Mouse (Mus musculus) lung, adult 2 months (tissue): Measurements from ENCODE around the gene Pnpla8. TPM values are rescaled to one million over a fixed set of nuclear protein-coding genes. Genes with fewer than 3 reads are reported as not detected.
A peak's percentile ranks its signal among the peaks of the same experiment; 100 is the strongest.

Source experiments
- DNase-seq: peaks from one replicate; pipeline ENCODE4 v3.0.0; 2022
- H3K4me1 ChIP-seq: fragments of 200-500 bp; 2 replicates; pipeline ENCODE4 v1.6.1; 2011; ENCODE audit warnings: low read length; ENCODE audit not compliant: control insufficient read depth, insufficient read depth
- H3K4me3 ChIP-seq: fragments of 200-500 bp; replicated peaks from 2 replicates; pipeline ENCODE3; 2011; ENCODE audit warnings: low read depth, mild to moderate bottlenecking, control low read depth, low read length; ENCODE audit errors: extremely low read depth
- CTCF ChIP-seq: fragments of 200-500 bp; IDR thresholded peaks from 2 replicates; pipeline ENCODE4 v1.5.1; 2011; ENCODE audit warnings: mild to moderate bottlenecking, low read length, control low read depth; ENCODE audit not compliant: insufficient read depth
- POLR2A ChIP-seq: fragments of 200-500 bp; IDR thresholded peaks from 2 replicates; pipeline ENCODE4 v1.6.1; 2011; ENCODE audit warnings: low read depth, mild to moderate bottlenecking, control low read depth, low read length, borderline replicate concordance; ENCODE audit errors: extremely low read depth
- WGBS: fragments of 180-500 bp; shearing (Covaris S2); methylation state at CpG from one replicate; pipeline ENCODE4 v1.1.7; 2018; 5-methylcytosine and 5-hydroxymethylcytosine counted together
- polyA plus RNA-seq: library from polyadenylated mRNA; depleted of rRNA; stranded (reverse); fragments of >200 nt; gene quantifications from 2 replicates; pipeline ENCODE4 v1.2.3, GENCODE M21; 2012

The Pnpla8 gene
- polyA plus RNA-seq, 1 experiment: 17.3 TPM

DNA sequence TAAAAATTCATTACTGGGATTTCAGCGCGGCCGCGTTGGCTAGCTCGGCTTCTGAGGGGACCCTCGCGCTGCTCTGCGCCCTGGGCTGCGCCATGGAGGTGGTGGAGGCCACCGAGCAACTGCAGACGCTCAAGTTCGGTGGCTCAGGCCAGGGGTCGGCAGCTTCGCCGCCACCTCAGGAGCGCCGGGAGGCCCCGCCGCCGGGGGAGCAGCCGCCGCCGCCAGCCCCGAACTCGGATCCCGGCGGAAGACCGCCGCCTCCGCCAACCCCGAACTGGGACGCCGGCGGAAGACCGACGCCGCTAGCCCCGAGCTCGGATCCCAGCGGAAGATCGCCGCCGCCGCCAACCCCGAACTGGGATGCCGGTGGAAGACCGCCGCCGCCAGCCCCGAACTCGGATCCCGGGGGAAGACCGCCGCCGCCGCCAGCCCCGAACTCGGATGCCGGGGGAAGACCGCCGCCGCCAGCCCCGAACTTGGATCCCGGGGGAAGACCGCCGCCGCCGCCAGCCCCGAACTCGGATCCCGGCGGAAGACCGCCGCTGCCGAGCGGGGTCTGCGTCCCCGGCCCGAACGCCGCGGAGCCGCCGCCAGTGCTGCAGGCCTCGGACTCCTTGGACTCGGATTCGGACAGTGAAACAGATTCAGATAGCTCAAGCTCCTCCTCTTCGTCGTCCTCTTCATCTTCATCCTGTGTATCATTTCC, 634 bp downstream of the Pnpla8 start:
- DNase-seq: peak; percentile 28
- 3% methylated on average over 89 of the region's 89 CpGs for WGBS
- no peak for TF ChIP-seq CTCF
- no peak for TF ChIP-seq POLR2A
- peak overlapping the region; percentile 62 for H3K4me3 ChIP-seq
- H3K4me1 ChIP-seq: no peaks in the 10 kb centered on the region

DNA sequence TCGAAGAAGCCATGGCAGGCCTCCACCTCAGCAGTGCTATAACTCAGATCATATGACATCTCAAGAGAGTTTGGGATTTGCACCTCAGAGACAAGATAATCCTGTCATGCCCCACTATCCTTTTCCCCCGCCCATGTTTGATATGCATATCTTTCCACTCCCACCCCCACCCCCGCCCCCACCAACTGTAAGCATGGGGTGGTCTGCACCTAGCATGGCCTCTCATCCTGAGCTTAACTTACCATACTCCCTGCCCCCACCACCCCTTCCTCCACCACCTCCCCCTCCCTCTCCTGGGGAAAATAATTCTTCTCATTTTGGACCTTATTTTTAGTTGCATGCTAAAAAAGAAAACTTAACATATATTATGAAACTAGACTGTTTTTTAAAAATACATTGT, 1.9 kb downstream of the Pnpla8 start:
- TF ChIP-seq POLR2A: no peak
- no peak for TF ChIP-seq CTCF
- no peak for DNase-seq
- WGBS: 85% methylated on average over 3 of the region's 3 CpGs
- no peak overlapping the region for H3K4me3 ChIP-seq
- no peaks in the 10 kb centered on the region for H3K4me1 ChIP-seq

DNA sequence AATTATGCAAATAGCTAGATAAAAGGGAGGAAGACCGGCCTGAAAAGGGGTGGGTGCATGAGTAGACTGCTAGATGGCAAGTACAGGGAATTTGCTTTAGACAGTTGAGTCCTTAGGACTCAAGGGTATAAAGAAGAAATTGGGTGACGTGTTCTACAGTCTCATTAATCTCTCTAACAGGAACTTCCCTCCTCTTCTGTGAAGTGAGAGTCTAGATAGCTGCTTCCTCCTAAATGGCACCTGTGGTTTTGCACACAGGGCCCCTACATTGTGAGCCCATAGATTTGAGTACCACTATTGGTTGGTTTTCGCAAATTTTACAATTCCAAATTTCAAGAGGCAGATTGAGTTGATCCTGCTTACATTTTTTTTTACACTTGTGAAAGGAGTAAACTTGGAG, 3.5 kb downstream of the Pnpla8 start:
- 71% methylated on average over 3 of the region's 3 CpGs for WGBS
- TF ChIP-seq POLR2A (no peak), CTCF (no peak)
- no peak for DNase-seq
- Histone ChIP-seq H3K4me1 (no peaks in the 10 kb centered on the region), H3K4me3 (no peak overlapping the region)

DNA sequence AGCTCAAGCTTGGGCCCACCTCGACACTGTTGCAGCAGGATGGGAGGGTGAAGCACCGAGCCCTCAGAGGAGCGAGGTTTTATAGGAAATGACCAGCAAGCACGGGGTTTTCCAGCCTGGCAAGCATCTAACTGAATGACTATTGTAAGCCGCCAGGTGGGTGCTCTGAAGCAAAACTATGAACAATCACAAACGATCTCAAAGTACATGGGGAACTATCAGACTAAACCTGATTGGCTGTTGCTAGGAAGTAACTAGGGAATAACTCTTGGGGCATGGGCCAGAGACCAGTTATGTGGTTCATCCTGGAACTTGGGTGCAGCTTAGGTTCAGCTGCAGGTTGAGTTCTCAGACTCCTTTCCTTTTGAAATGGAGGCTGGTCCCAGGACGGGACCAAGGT, 19.9 kb downstream of the Pnpla8 start:
- WGBS: 68% methylated on average over 7 of the region's 7 CpGs
- TF ChIP-seq POLR2A: no peak
- no peak for TF ChIP-seq CTCF
- DNase-seq: no peak
- H3K4me3 ChIP-seq: no peak overlapping the region
- no peaks in the 10 kb centered on the region for H3K4me1 ChIP-seq

DNA sequence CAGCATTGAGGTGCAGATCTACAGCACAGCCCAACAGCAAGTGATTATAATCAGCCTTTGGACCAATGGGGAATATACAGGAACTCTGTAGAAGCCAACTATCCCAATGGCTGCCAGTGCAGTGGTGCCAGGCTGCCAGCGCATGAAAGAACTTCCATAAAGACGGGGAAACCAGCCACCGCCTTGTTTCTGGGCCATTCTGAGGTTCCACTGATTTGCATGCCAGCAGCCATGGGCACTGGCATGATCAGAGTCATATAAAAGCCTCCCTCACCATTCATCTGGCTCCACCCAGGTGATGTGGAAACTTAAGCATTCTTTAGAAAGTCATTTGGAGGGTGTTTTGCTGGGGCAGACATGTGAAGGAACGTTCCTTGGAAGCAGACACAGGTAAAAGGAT, 21.2 kb downstream of the Pnpla8 start:
- Histone ChIP-seq H3K4me1 (no peaks in the 10 kb centered on the region), H3K4me3 (no peak overlapping the region)
- WGBS: 74% methylated on average over 4 of the region's 4 CpGs
- no peak for DNase-seq
- TF ChIP-seq POLR2A (no peak), CTCF (no peak)

DNA sequence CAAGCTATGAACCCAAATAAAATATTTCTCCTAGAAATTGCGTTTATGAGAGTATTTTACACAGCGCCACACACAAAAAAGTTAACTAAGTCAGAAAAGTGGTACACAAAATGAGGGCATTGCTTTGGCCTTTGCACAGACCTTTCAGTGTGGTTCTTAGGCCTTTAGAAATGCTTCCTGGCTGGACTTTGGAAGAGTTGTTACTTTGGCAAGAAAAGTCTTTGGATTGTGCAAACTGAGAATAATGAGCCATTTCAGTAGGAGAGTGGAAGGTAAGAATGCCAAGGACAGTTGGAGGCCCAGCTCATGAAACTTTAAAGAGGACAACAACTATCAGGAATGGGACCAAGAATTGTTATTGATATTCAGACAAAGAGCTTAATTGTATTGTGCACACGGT, 24.6 kb downstream of the Pnpla8 start:
- TF ChIP-seq POLR2A (no peak), CTCF (no peak)
- H3K4me1 ChIP-seq: no peaks in the 10 kb centered on the region
- H3K4me3 ChIP-seq: no peak overlapping the region
- 76% methylated on average over 3 of the region's 3 CpGs for WGBS
- DNase-seq: no peak

DNA sequence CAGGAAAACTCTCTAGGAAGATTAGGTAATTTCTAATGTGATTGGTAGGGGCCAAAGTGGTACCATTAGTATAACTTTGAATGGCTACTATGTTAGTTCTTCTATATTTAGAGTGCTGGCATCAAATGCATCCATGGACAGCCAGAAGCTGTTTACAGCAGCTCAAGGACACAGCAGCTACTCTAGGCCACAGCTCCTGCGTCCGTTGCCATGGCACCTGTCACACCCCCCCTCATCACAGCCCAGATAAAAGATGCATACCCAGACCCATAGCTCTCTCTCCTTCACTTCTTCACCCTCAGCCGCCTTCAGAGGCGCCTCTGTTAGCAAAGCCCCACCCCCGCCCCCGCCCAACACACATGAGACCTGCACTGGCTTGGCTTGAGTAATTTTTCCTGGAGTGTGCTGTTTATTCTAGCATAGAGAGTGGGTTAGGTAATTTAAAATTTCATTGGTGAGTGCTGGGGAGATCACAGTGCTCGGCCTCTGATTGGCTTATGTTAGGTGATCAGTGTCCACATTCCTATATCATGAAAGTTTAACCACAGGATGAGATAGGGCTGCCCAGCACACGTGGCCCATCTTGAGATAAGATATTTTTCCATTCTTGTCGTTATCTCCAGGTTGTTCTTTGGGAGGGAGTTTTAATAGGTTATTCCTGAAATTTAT, 27.3 kb downstream of the Pnpla8 start:
- TF ChIP-seq CTCF (no peak), POLR2A (no peak)

DNA sequence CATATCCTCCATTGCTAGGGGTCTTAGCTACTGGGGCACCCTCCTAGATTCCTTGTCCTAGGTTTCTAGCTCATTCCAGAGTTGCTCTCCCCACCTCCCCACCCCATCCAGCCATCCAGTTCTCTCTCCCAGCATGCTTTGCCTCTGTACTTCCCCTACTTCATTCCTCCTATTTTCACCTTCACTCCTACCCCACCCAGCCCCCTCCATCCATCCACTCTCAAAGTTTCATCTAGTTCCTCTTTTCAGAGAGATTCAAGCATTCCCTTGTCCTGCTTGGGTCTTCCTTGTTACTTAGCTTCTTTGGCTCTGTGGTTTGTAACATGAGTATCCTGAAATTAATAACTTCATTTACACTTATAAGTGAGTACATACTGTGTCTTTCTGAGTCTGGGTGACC, 41.4 kb downstream of the Pnpla8 start:
- no peak for TF ChIP-seq POLR2A
- TF ChIP-seq CTCF: no peak
- DNase-seq: no peak
- Histone ChIP-seq H3K4me3 (no peak overlapping the region), H3K4me1 (no peaks in the 10 kb centered on the region)

More for the DNA sequence above, 27.3 kb downstream of the Pnpla8 start:
- no peak for DNase-seq
- Histone ChIP-seq H3K4me3 (no peak overlapping the region), H3K4me1 (no peaks in the 10 kb centered on the region)
- WGBS: 57% methylated on average over 9 of the region's 9 CpGs

DNA sequence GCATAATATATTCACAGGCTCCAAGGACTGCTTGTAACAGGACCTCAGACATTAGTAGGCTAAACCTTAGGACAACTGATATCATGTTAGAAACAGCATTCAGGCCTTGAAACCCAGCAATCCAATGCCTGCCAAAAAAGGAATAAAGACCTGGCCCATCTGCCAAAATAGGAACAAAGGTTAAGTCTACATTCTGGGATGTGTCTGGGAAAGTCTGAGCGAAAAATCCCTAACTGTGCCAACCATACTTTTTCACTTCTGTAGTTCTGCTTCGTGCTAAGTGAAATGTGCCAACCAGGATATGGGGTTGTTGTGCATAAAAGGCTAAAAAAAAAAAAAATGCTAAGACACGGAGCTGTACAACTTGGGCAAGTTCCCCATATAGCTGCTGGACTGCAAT, 44.5 kb downstream of the Pnpla8 start:
- no peak for DNase-seq
- Histone ChIP-seq H3K4me3 (no peak overlapping the region), H3K4me1 (peaks cover 3% of the 10 kb centered on the region)
- no peak for TF ChIP-seq CTCF
- 77% methylated on average over 3 of the region's 3 CpGs for WGBS

DNA sequence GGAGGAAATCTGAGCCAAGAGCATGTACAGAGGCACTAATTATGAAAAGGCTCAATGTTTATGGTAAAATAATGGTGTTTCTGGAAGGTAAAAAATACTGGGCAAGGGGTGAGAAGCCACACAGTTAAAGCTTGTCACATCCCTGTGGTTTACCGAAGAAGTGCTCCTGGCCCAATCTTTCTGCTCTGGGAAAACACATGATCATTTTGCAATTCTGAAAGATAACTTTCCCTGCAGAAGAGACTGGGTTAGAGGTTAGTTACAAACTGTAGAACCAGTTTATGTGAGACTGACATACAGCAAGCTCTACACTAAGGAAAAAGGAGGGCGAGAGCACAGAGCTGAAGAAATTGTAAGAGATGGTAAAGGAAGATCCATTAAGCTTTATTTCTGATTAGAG, 46.0 kb downstream of the Pnpla8 start:
- 81% methylated on average over 2 of the region's 2 CpGs for WGBS
- peaks cover 3% of the 10 kb centered on the region for H3K4me1 ChIP-seq
- no peak for DNase-seq
- TF ChIP-seq CTCF: no peak
- TF ChIP-seq POLR2A: no peak
- H3K4me3 ChIP-seq: no peak overlapping the region
